ENCODE assay signal across 9 mouse cellular contexts in the genomic region with DNA sequence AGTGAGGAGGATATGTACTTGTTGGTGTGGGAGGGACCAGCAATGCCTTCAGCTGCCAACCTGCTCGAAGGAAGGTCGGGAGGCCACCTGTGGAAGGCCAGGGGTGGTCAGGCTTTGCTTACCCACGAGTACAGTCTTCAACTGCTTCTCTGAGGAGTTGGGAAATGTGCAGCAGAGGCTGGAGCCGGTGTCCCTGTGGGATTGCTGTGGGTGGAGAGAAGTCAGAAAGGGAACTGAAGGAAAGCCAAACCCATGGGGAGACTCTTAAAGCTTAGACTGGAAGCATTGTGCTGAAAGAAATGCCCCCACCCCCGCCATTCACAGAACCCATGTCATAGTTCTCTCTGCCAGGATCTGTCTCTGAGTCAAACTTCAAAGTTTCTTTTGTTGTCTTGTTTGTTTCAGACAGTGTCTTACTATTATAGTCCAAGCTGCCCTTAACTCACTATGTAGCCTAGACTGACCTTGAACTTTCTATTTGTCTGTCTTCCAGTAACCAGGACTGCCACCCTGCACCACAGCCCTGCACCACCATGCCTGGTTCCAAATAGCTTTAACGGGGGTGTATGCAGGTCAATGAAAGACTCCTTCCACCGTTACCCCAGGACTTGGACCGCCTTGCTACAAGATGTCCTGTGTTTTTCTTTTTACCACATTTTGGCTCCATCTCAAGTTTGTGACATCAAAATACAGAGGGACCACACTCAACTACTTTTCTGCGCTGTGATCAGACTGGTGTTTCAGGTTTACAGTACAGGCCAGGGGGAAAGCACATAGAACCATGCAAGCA.
DNase-seq lines count a peak whose midpoint lies in the region; ATAC-seq and TF ChIP-seq lines count a peak whose summit lies in the region.
"Had no signal": no experiment of that assay in that cellular context is flagged by ENCODE, and none has a peak within 500 bp of the region (broad histone marks: within the 10 kb centered on the region; RNA-seq: fewer than 3 reads in every experiment).

No protein-coding gene starts in this region.

- no peak for ATAC-seq in limb, embryonic 13.5 days (ENCODE audit: low FRiP score, low read depth)
- ATAC-seq in forebrain, embryonic 12.5 days (ENCODE audit: low FRiP score) = no peak

- H3K9me3 ChIP-seq in limb, embryonic 13.5 days = no peaks in the 10 kb centered on the region
- H3K9me3 ChIP-seq in forebrain, embryonic 12.5 days = no peaks in the 10 kb centered on the region
- H3K9me3 ChIP-seq: neural tube, embryonic 12.5 days had no signal

- H3K79me2 ChIP-seq in liver, adult 2 months (ENCODE audit: control insufficient read depth, insufficient read depth, low read length) = no peaks in the 10 kb centered on the region
- no peaks in the 10 kb centered on the region for H3K79me2 ChIP-seq in heart, adult 2 months (replicated peaks; ENCODE audit: control insufficient read depth, insufficient read depth, low read length)

- 53% methylated on average over 9 of the region's 9 CpGs for WGBS in liver, adult 2 months
- WGBS in heart, adult 2 months = 35% methylated on average over 9 of the region's 9 CpGs
- WGBS in limb, embryonic 13.5 days = 71% methylated on average over 9 of the region's 9 CpGs
- 85% methylated on average over 9 of the region's 9 CpGs for WGBS in forebrain, embryonic 12.5 days

- intact Hi-C loops in heart, adult 2 months (cut with DNase I) = no loop called here

- no peaks in the 10 kb centered on the region for H3K36me3 ChIP-seq in liver, adult 2 months (ENCODE audit: control insufficient read depth, insufficient read depth, low read length)
- H3K36me3 ChIP-seq in heart, adult 2 months (ENCODE audit: control insufficient read depth, insufficient read depth, low read length) = peaks cover 4% of the 10 kb centered on the region
- no peaks in the 10 kb centered on the region for H3K36me3 ChIP-seq in limb, embryonic 13.5 days
- H3K36me3 ChIP-seq in forebrain, embryonic 12.5 days (replicated peaks) = peaks cover 4% of the 10 kb centered on the region; the same call in 1 of the 2 replicates
- H3K36me3 ChIP-seq: neural tube, embryonic 12.5 days had no signal

- H3K27me3 ChIP-seq in liver, adult 2 months (ENCODE audit: control insufficient read depth, insufficient read depth, low read length) = no peaks in the 10 kb centered on the region
- H3K27me3 ChIP-seq in heart, adult 2 months (ENCODE audit: control insufficient read depth, insufficient read depth, low read length) = no peaks in the 10 kb centered on the region
- H3K27me3 ChIP-seq in limb, embryonic 13.5 days = no peaks in the 10 kb centered on the region
- H3K27me3 ChIP-seq in forebrain, embryonic 12.5 days = peaks cover under 1% of the 10 kb centered on the region; the same call in 1 of the 2 replicates

- H3K4me3 ChIP-seq in liver, adult 2 months (ENCODE audit: insufficient read depth, low read depth, low read length) = no peak overlapping the region
- H3K4me3 ChIP-seq in heart, adult 2 months = no peak overlapping the region
- no peak overlapping the region for H3K4me3 ChIP-seq in limb, embryonic 13.5 days
- H3K4me3 ChIP-seq in forebrain, embryonic 12.5 days (replicated peaks) = no peak overlapping the region
- H3K4me3 ChIP-seq: neural tube, embryonic 12.5 days had no signal

- no peak overlapping the region for H3K4me2 ChIP-seq in limb, embryonic 13.5 days (replicated peaks)
- no peak overlapping the region for H3K4me2 ChIP-seq in forebrain, embryonic 12.5 days
- H3K4me2 ChIP-seq: neural tube, embryonic 12.5 days had no signal

- no peak overlapping the region for H3K9ac ChIP-seq in liver, adult 2 months (ENCODE audit: low read depth, low read length)
- peak overlapping the region; percentile 10 for H3K9ac ChIP-seq in heart, adult 2 months (ENCODE audit: low read depth, low read length)
- no peak overlapping the region for H3K9ac ChIP-seq in limb, embryonic 13.5 days
- H3K9ac ChIP-seq in forebrain, embryonic 12.5 days = no peak overlapping the region
- H3K9ac ChIP-seq: neural tube, embryonic 12.5 days had no signal

- no peak for TF ChIP-seq EP300 in heart, adult 2 months (IDR thresholded peaks at IDR 0.05; ENCODE audit: insufficient read depth, low read depth, low read length)

- no peak for TF ChIP-seq POLR2A in liver, adult 2 months (IDR thresholded peaks at IDR 0.05; ENCODE audit: extremely low read depth, insufficient read depth, low read length)
- no peak for TF ChIP-seq POLR2A in heart, adult 2 months (IDR thresholded peaks at IDR 0.05; ENCODE audit: insufficient read depth, low read depth, low read length)

- peak overlapping the region; percentile 68 for H3K27ac ChIP-seq in liver, adult 2 months (replicated peaks; ENCODE audit: insufficient read depth, low read depth, low read length)
- H3K27ac ChIP-seq in heart, adult 2 months = peak overlapping the region; percentile 64
- H3K27ac ChIP-seq in limb, embryonic 13.5 days = peak overlapping the region; percentile 84
- no peak overlapping the region for H3K27ac ChIP-seq in forebrain, embryonic 12.5 days
- H3K27ac ChIP-seq: neural tube, embryonic 12.5 days had no signal

- H3K4me1 ChIP-seq in liver, adult 2 months (ENCODE audit: control insufficient read depth, insufficient read depth, low read length) = peaks cover 23% of the 10 kb centered on the region
- H3K4me1 ChIP-seq in heart, adult 2 months (ENCODE audit: control insufficient read depth, insufficient read depth, low read length) = peaks cover 19% of the 10 kb centered on the region
- H3K4me1 ChIP-seq in limb, embryonic 13.5 days = peaks cover 47% of the 10 kb centered on the region
- peaks cover 4% of the 10 kb centered on the region; the same call in 1 of the 2 replicates for H3K4me1 ChIP-seq in forebrain, embryonic 12.5 days
- H3K4me1 ChIP-seq: neural tube, embryonic 12.5 days had no signal

- no peak for TF ChIP-seq CTCF in liver, adult 2 months (IDR thresholded peaks at IDR 0.05; ENCODE audit: low read depth, low read length)
- TF ChIP-seq CTCF in heart, adult 2 months (IDR thresholded peaks at IDR 0.05) = no peak

- DNase-seq in adrenal gland, postnatal 10 days = peak; percentile 74
- DNase-seq in adrenal gland, adult 8-10 months = no peak
- DNase-seq in liver, adult 2 months (ENCODE audit: extremely low read depth, low read depth, low spot score) = peak; percentile 40
- no peak for DNase-seq in liver
- DNase-seq in heart, adult 2 months = peak; percentile 51 to 59
- DNase-seq in ovary, postnatal 14 days (ENCODE audit: low spot score) = no peak

Comparison
In these comparisons a context has a peak if more than half of its experiments do, and no peak if none do; other contexts are left out.
1. DNase-seq: peak in adrenal gland, postnatal 10 days (single experiment), liver, adult 2 months (single experiment) and heart, adult 2 months (2 of 2); none in adrenal gland, adult 8-10 months (single experiment), liver (single experiment) and ovary, postnatal 14 days (single experiment).